Mouse (Mus musculus): ENCODE measurements around the gene Gins2. TPM values are rescaled to one million over a fixed set of nuclear protein-coding genes. Genes with fewer than 3 reads are reported as not detected.
A peak's percentile ranks its signal among the peaks of the same experiment; 100 is the strongest.

Gins2 gene
- polyA plus RNA-seq, 1 experiment = 48.3 TPM

GRCm38 (mm10) chr8:120548313-120548761 lies 40.8 kb downstream of the Gins2 start:
- WGBS = 88% methylated on average over 16 of the region's 16 CpGs
- Histone ChIP-seq H3K36me3 (ENCODE audit: control insufficient read depth, insufficient read depth, low read length) (no peaks in the 10 kb centered on the region), H3K4me3 (ENCODE audit: control insufficient read depth, insufficient read depth, low read length) (no peak overlapping the region), H3K27ac (ENCODE audit: control insufficient read depth, insufficient read depth, low read length) (no peak overlapping the region), H3K27me3 (ENCODE audit: control insufficient read depth, insufficient read depth, low read length) (no peaks in the 10 kb centered on the region), H3K4me1 (replicated peaks; ENCODE audit: control insufficient read depth, insufficient read depth, low read length) (peaks cover 76% of the 10 kb centered on the region)
- no peak for DNase-seq
- TF ChIP-seq POLR2A (IDR thresholded peaks at IDR 0.05; ENCODE audit: control insufficient read depth, extremely low read depth, insufficient read depth, low read length, poor library complexity) (no peak), CTCF (IDR thresholded peaks at IDR 0.05; ENCODE audit: borderline replicate concordance, control insufficient read depth, extremely low read depth, insufficient read depth, low read length, poor library complexity) (no peak)

- H3K27ac ChIP-seq (ENCODE audit: control insufficient read depth, insufficient read depth, low read length) = no peak overlapping the region
- TF ChIP-seq CTCF (IDR thresholded peaks at IDR 0.05; ENCODE audit: borderline replicate concordance, control insufficient read depth, extremely low read depth, insufficient read depth, low read length, poor library complexity) (no peak), POLR2A (IDR thresholded peaks at IDR 0.05; ENCODE audit: control insufficient read depth, extremely low read depth, insufficient read depth, low read length, poor library complexity) (no peak)
- WGBS = 97% methylated on average over 9 of the region's 9 CpGs
- peaks cover 76% of the 10 kb centered on the region for H3K4me1 ChIP-seq (replicated peaks; ENCODE audit: control insufficient read depth, insufficient read depth, low read length)
- H3K4me3 ChIP-seq (ENCODE audit: control insufficient read depth, insufficient read depth, low read length) = no peak overlapping the region
- H3K36me3 ChIP-seq (ENCODE audit: control insufficient read depth, insufficient read depth, low read length) = no peaks in the 10 kb centered on the region
- DNase-seq = no peak
- H3K27me3 ChIP-seq (ENCODE audit: control insufficient read depth, insufficient read depth, low read length) = no peaks in the 10 kb centered on the region
Measured at GRCm38 (mm10) chr8:120547562-120547961, 41.5 kb downstream of the Gins2 start.

DNA sequence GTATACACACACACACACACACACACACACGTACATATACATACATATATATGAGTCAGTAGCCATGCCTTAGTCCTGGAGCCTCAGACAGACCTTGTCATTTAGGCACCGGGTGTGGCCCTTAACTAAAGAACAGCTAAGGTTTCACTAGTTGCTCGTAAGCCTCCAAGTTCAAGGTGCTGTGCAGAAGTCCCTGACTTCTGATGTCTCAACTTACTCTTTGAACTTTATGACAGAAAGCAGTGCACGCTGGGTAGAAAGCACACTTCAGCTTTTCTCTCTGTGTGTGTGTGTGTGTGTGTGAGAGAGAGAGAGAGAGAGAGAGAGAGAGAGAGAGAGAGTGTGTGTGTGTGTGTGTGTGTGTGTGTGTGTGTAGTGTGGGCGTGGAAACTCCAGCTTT lies 44.9 kb downstream of the Gins2 start:
- peak; percentile 64 for DNase-seq
- Histone ChIP-seq H3K27ac (ENCODE audit: control insufficient read depth, insufficient read depth, low read length) (peak overlapping the region; percentile 100), H3K4me3 (ENCODE audit: control insufficient read depth, insufficient read depth, low read length) (no peak overlapping the region), H3K27me3 (ENCODE audit: control insufficient read depth, insufficient read depth, low read length) (no peaks in the 10 kb centered on the region), H3K36me3 (ENCODE audit: control insufficient read depth, insufficient read depth, low read length) (no peaks in the 10 kb centered on the region), H3K4me1 (replicated peaks; ENCODE audit: control insufficient read depth, insufficient read depth, low read length) (peaks cover 81% of the 10 kb centered on the region)
- TF ChIP-seq POLR2A (IDR thresholded peaks at IDR 0.05; ENCODE audit: control insufficient read depth, extremely low read depth, insufficient read depth, low read length, poor library complexity) = no peak
- TF ChIP-seq CTCF (IDR thresholded peaks at IDR 0.05; ENCODE audit: borderline replicate concordance, control insufficient read depth, extremely low read depth, insufficient read depth, low read length, poor library complexity) = no peak
- 17% methylated on average over 5 of the region's 5 CpGs for WGBS

DNA sequence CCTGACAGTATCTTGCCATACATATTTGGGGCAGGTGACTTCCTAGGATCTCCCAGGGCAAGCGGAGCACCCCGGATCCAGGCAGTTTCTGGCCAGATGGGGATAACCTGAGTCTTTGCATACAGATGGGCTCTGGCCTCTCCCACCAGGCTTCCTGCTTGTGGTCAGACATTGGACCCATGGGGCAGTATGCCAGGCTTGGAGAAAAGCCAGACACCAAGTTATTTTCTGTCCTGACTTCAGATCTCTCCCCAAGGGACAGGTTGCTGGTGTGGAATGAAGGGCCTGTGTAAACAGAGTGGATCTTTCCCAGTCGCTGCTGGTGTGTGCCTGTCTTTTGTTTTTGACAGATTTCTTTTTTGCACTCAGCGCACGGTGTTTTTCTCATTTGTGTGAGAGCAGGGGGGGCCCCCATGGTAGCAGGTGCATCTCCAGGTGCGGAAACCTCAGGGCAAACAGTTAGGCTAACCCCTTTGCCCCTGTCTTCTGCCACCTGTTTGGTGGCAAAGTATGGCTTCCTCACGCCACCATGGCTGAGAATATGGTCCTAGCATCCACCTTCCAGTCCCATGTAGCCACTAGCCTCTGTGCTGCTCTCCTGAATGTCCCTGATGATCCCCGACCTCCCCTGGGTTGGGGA lies 45.6 kb downstream of the Gins2 start:
- 14% methylated on average over 8 of the region's 8 CpGs for WGBS
- Histone ChIP-seq H3K27ac (ENCODE audit: control insufficient read depth, insufficient read depth, low read length) (peak overlapping the region; percentile 100), H3K4me3 (ENCODE audit: control insufficient read depth, insufficient read depth, low read length) (peak overlapping the region; percentile 21), H3K4me1 (replicated peaks; ENCODE audit: control insufficient read depth, insufficient read depth, low read length) (peaks cover 80% of the 10 kb centered on the region), H3K36me3 (ENCODE audit: control insufficient read depth, insufficient read depth, low read length) (no peaks in the 10 kb centered on the region), H3K27me3 (ENCODE audit: control insufficient read depth, insufficient read depth, low read length) (no peaks in the 10 kb centered on the region)
- DNase-seq = peak; percentile 75
- TF ChIP-seq POLR2A (IDR thresholded peaks at IDR 0.05; ENCODE audit: control insufficient read depth, extremely low read depth, insufficient read depth, low read length, poor library complexity) (0 out of 2 replicates have a peak, but pooled peaks have one; percentile 25), CTCF (IDR thresholded peaks at IDR 0.05; ENCODE audit: borderline replicate concordance, control insufficient read depth, extremely low read depth, insufficient read depth, low read length, poor library complexity) (peak; percentile 33; the same call in 1 of the 2 replicates)

- Histone ChIP-seq H3K4me1 (replicated peaks; ENCODE audit: control insufficient read depth, insufficient read depth, low read length) (peaks cover 75% of the 10 kb centered on the region), H3K27me3 (ENCODE audit: control insufficient read depth, insufficient read depth, low read length) (no peaks in the 10 kb centered on the region), H3K4me3 (ENCODE audit: control insufficient read depth, insufficient read depth, low read length) (peak overlapping the region; percentile 33), H3K36me3 (ENCODE audit: control insufficient read depth, insufficient read depth, low read length) (no peaks in the 10 kb centered on the region), H3K27ac (ENCODE audit: control insufficient read depth, insufficient read depth, low read length) (peak overlapping the region; percentile 100)
- TF ChIP-seq CTCF (IDR thresholded peaks at IDR 0.05; ENCODE audit: borderline replicate concordance, control insufficient read depth, extremely low read depth, insufficient read depth, low read length, poor library complexity) (no peak), POLR2A (IDR thresholded peaks at IDR 0.05; ENCODE audit: control insufficient read depth, extremely low read depth, insufficient read depth, low read length, poor library complexity) (no peak)
- 39% methylated on average over 13 of the region's 13 CpGs for WGBS
- no peak for DNase-seq
Measured at GRCm38 (mm10) chr8:120542995-120543394, 46.1 kb downstream of the Gins2 start.

DNA sequence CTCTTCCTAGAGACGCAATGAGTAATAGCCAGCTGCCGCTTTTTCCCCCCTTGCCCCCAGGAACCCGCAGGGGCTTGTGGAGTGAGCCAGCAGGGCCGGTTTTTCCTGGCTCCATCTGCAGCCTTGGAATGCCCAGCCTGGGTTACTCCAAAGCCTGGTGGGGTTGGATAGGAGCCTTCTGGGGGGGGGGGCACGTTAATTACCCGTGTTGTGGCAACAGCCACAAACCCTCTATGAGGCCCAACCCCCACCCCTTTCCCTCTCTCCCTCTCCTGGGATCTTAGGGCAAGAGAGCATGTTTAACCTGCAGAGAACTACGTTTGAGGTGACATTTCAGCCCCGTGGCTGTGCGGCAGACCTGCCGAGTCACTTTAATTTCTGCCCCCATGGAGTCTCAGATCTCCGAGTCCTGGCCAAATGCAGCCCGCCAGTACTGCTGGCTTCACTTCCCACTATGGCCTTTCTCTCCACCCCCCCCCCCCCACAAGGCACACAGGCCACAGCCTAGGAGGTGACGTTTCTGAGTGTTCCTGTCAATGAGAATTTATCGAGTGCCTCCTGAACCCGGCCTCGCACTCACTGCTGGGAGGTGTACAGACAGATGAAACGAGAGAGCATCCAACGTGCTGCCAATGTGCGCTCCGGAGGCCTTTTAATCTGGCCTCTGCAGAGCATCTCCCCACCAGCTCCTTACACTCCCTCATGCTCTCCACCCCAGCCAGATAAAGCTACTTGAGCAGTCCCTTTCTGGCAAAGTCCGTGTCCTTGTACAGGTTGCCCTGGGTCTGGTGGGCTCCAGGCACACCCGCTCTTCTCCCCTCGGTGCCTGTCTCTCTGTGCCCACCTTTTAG lies 49.1 kb downstream of the Gins2 start:
- H3K4me1 ChIP-seq (replicated peaks; ENCODE audit: control insufficient read depth, insufficient read depth, low read length) = peaks cover 62% of the 10 kb centered on the region
- no peak for DNase-seq
- peak overlapping the region; percentile 80 for H3K27ac ChIP-seq (ENCODE audit: control insufficient read depth, insufficient read depth, low read length)
- no peak for TF ChIP-seq CTCF (IDR thresholded peaks at IDR 0.05; ENCODE audit: borderline replicate concordance, control insufficient read depth, extremely low read depth, insufficient read depth, low read length, poor library complexity)
- H3K27me3 ChIP-seq (ENCODE audit: control insufficient read depth, insufficient read depth, low read length) = no peaks in the 10 kb centered on the region
- peak overlapping the region; percentile 70 for H3K4me3 ChIP-seq (ENCODE audit: control insufficient read depth, insufficient read depth, low read length)
- WGBS = 16% methylated on average over 23 of the region's 23 CpGs
- no peaks in the 10 kb centered on the region for H3K36me3 ChIP-seq (ENCODE audit: control insufficient read depth, insufficient read depth, low read length)
